32 mouse cellular contexts compared by ENCODE assay signal in the genomic region with DNA sequence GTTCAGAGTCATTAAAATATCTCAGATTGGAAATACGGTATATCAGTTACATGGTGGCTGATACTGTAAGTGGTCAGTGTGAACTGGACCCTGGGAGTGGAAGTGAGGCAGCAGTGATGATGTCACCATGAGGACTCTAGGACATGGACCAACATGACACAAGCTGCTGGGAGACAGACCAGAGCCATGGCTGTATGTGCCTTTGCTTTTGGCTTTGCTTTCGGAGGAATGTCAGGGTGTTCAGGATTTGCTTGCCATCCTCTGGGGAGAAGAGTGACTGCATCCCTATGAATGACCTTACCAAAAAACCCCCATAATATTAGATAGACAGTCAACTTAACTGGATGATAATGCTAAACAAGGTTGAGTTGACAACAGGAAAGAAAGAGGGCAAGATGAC.
"Had no signal": no experiment of that assay in that cellular context is flagged by ENCODE, and none has a peak within 500 bp of the region (broad histone marks: within the 10 kb centered on the region; RNA-seq: fewer than 3 reads in every experiment).

No protein-coding gene starts in this region.

- H3K36me3 ChIP-seq: limb, embryonic 10.5 days; limb, embryonic 12.5 days; limb, embryonic 13.5 days; limb, embryonic 15.5 days; liver, embryonic 12.5 days; liver, embryonic 13.5 days; liver, embryonic 15.5 days; lung, embryonic 15.5 days; midbrain, embryonic 10.5 days; midbrain, embryonic 12.5 days; midbrain, embryonic 13.5 days; midbrain, embryonic 15.5 days; neural tube, embryonic 12.5 days had no signal

- H3K27ac ChIP-seq: limb, embryonic 10.5 days; limb, embryonic 12.5 days; limb, embryonic 13.5 days; limb, embryonic 15.5 days; liver, embryonic 12.5 days; liver, embryonic 13.5 days; liver, embryonic 14.5 days; liver, embryonic 15.5 days; lung, embryonic 15.5 days; macrophage; midbrain, embryonic 10.5 days; midbrain, embryonic 12.5 days; midbrain, embryonic 13.5 days; midbrain, embryonic 15.5 days; neural tube, embryonic 12.5 days had no signal

- H3K27me3 ChIP-seq: limb, embryonic 12.5 days; limb, embryonic 13.5 days; limb, embryonic 15.5 days; liver, embryonic 12.5 days; liver, embryonic 13.5 days; liver, embryonic 15.5 days; lung, embryonic 15.5 days; megakaryocyte, embryonic 14.5 days; midbrain, embryonic 12.5 days; midbrain, embryonic 13.5 days; midbrain, embryonic 15.5 days; neural tube, embryonic 12.5 days had no signal

- H3K4me1 ChIP-seq: limb, embryonic 10.5 days; limb, embryonic 12.5 days; liver, embryonic 12.5 days; liver, embryonic 13.5 days; liver, embryonic 15.5 days; megakaryocyte, embryonic 14.5 days; midbrain, embryonic 10.5 days; midbrain, embryonic 12.5 days; midbrain, embryonic 13.5 days; midbrain, embryonic 15.5 days; neural tube, embryonic 12.5 days had no signal

- H3K4me2 ChIP-seq: limb, embryonic 12.5 days; limb, embryonic 13.5 days; limb, embryonic 15.5 days; liver, embryonic 11.5 days; liver, embryonic 12.5 days; liver, embryonic 13.5 days; liver, embryonic 15.5 days; lung, embryonic 14.5 days; lung, embryonic 15.5 days; midbrain, embryonic 11.5 days; midbrain, embryonic 12.5 days; midbrain, embryonic 13.5 days; midbrain, embryonic 15.5 days; neural tube, embryonic 12.5 days had no signal

- DNase-seq: left cerebral cortex, postnatal 4 days; liver; liver, embryonic 13.5 days; liver, postnatal 0 days; lung, adult 18-20 months; lung, adult 2 months; lung, embryonic 14.5 days; lung, postnatal 10 days; lung, postnatal 14 days; lung, postnatal 36 days; lung, postnatal 4 days; midbrain, embryonic 14.5 days had no signal

- ATAC-seq: liver, embryonic 12.5 days; liver, postnatal 0 days; lung, postnatal 0 days; midbrain, embryonic 13.5 days; midbrain, embryonic 15.5 days; midbrain, embryonic 16.5 days had no signal

- H3K9me3 ChIP-seq: limb, embryonic 10.5 days; limb, embryonic 12.5 days; limb, embryonic 13.5 days; limb, embryonic 15.5 days; liver, embryonic 12.5 days; liver, embryonic 13.5 days; liver, embryonic 15.5 days; lung, embryonic 15.5 days; midbrain, embryonic 10.5 days; midbrain, embryonic 12.5 days; midbrain, embryonic 13.5 days; midbrain, embryonic 15.5 days; neural tube, embryonic 12.5 days had no signal

- H3K4me3 ChIP-seq: limb, embryonic 10.5 days; limb, embryonic 12.5 days; limb, embryonic 13.5 days; limb, embryonic 15.5 days; liver, embryonic 12.5 days; liver, embryonic 13.5 days; liver, embryonic 15.5 days; lung, embryonic 15.5 days; megakaryocyte, embryonic 14.5 days; midbrain, embryonic 10.5 days; midbrain, embryonic 12.5 days; midbrain, embryonic 13.5 days; midbrain, embryonic 15.5 days; myocyte; neural tube, embryonic 12.5 days had no signal

- H3K9ac ChIP-seq: limb, embryonic 12.5 days; limb, embryonic 13.5 days; limb, embryonic 15.5 days; liver, embryonic 12.5 days; liver, embryonic 13.5 days; liver, embryonic 14.5 days; liver, embryonic 15.5 days; liver, postnatal 0 days; lung, embryonic 14.5 days; lung, embryonic 15.5 days; midbrain, embryonic 12.5 days; midbrain, embryonic 13.5 days; midbrain, embryonic 15.5 days; neural tube, embryonic 12.5 days had no signal
